Mouse (Mus musculus): ENCODE measurements around the gene Thrb.

DNA sequence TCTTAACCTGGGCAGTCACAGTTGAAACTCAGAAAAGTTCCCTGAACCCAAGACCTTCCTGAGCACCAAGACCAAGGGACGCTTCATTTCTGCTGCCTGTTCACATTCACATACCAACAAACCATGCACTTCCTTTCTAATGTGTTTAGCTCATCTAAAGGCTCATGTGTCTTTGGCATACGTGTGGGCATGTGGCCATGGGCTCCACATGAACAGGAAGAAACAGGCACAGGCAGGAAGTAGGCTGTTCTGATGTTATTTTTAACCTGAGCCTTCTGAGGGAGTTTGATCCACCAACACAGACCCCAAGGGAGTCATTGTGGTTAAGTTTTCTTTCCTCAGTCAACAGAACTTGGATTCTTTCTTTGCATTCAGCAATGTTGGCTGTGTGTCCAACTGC, 341.8 kb downstream of the Thrb start:
- no peak for TF ChIP-seq POLR2A (IDR thresholded peaks at IDR 0.05; ENCODE audit: insufficient read depth, low read length)
- no peak for TF ChIP-seq CTCF (IDR thresholded peaks at IDR 0.05; ENCODE audit: low read depth, low read length)
